8 mouse cellular contexts compared by ENCODE assay signal in genomic region chr12:112671891-112672290, GRCm38 (mm10). TPM values are rescaled to one million over a fixed set of nuclear protein-coding genes. Genes with fewer than 3 reads are reported as not detected.
A peak's percentile ranks its signal among the peaks of the same experiment; 100 is the strongest.
DNase-seq lines count a peak whose midpoint lies in the region; ATAC-seq lines count a peak whose summit lies in the region.

No protein-coding gene starts in this region.

- peaks cover 50% of the 10 kb centered on the region for H3K4me1 ChIP-seq in forebrain, embryonic 15.5 days

- peak; percentile 75 for DNase-seq in adrenal gland, postnatal 14 days
- no peak for DNase-seq in adrenal gland, postnatal 25 days
- peak; percentile 33 for DNase-seq in A20 (ENCODE audit: low read depth, low spot score)
- DNase-seq in lung, postnatal 10 days, result peak; percentile 50
- no peak for DNase-seq in left cerebral cortex, adult 11 months (ENCODE audit: low spot score)
- DNase-seq in left cerebral cortex, adult 18-20 months (ENCODE audit: low spot score in 2 of 2), result no peak

- H3K27ac ChIP-seq in forebrain, embryonic 15.5 days (replicated peaks), result no peak overlapping the region

- no peak overlapping the region for H3K9ac ChIP-seq in forebrain, embryonic 15.5 days (replicated peaks)

- H3K36me3 ChIP-seq in forebrain, embryonic 15.5 days, result peaks cover 29% of the 10 kb centered on the region; the same call in 1 of the 2 replicates

- H3K9me3 ChIP-seq in forebrain, embryonic 15.5 days, result no peaks in the 10 kb centered on the region

- H3K4me3 ChIP-seq in forebrain, embryonic 15.5 days, result no peak overlapping the region

- H3K27me3 ChIP-seq in forebrain, embryonic 15.5 days, result no peaks in the 10 kb centered on the region

- ATAC-seq in forebrain, embryonic 15.5 days (replicated peaks), result no peak
- ATAC-seq in inflammation-experienced regulatory T-cells, adult 6 months, result no peak

- peak overlapping the region; percentile 87 for H3K4me2 ChIP-seq in forebrain, embryonic 15.5 days (replicated peaks)

- 73% methylated on average over 7 of the region's 7 CpGs for WGBS in forebrain, embryonic 15.5 days

RNA-seq across cellular contexts. Expression of gene Akt1, which starts 2.8 kb away (rescaled TPM):
- total RNA-seq in adrenal gland, postnatal 14 days (2021), result 245 and 247 TPM in 2 replicates
- total RNA-seq in adrenal gland, postnatal 25 days (2021), result 395 and 413 TPM in 2 replicates
- polyA plus RNA-seq in forebrain, embryonic 15.5 days (2015; fragmentation: Nextera tagmentation; extraction: Ambion mirVana), result 79.1 and 147 TPM in 2 replicates
- polyA plus RNA-seq in inflammation-experienced regulatory T-cells, adult 6 months (2017; shearing (Covaris generic)), result 10 to 100 TPM; 20.2 to 26.3 (median 21.0) TPM
- total RNA-seq in left cerebral cortex, adult 18-20 months (2021), result 100 to 1,000 TPM; 161 to 169 TPM

RNA-seq across cellular contexts. Expression of gene Zbtb42, which starts 6.7 kb away (rescaled TPM):
- total RNA-seq in adrenal gland, postnatal 14 days (2021), result 2.8 and 4.6 TPM in 2 replicates
- 7.9 and 12.8 TPM in 2 replicates for total RNA-seq in adrenal gland, postnatal 25 days (2021)
- polyA plus RNA-seq in forebrain, embryonic 15.5 days (2015; fragmentation: Nextera tagmentation; extraction: Ambion mirVana), result 0.98 TPM in 2 replicates
- 1 to 10 TPM; 3.7 to 4.3 (median 3.8) TPM for polyA plus RNA-seq in inflammation-experienced regulatory T-cells, adult 6 months (2017; shearing (Covaris generic))
- total RNA-seq in left cerebral cortex, adult 18-20 months (2021), result 1 to 10 TPM; 1.1 to 1.5 TPM

RNA-seq across cellular contexts. Expression of gene Siva1, which starts 27.4 kb away (rescaled TPM):
- 48.4 and 54.1 TPM in 2 replicates for total RNA-seq in adrenal gland, postnatal 14 days (2021)
- total RNA-seq in adrenal gland, postnatal 25 days (2021), result 34.8 and 46.0 TPM in 2 replicates
- polyA plus RNA-seq in forebrain, embryonic 15.5 days (2015; fragmentation: Nextera tagmentation; extraction: Ambion mirVana), result 77.2 and 91.2 TPM in 2 replicates
- polyA plus RNA-seq in inflammation-experienced regulatory T-cells, adult 6 months (2017; shearing (Covaris generic)), result 10 to 100 TPM; 34.6 to 68.7 (median 39.4) TPM
- 10 to 100 TPM; 21.6 to 22.0 TPM for total RNA-seq in left cerebral cortex, adult 18-20 months (2021)

RNA-seq across cellular contexts. Expression of gene Cep170b, which starts 48.4 kb away (rescaled TPM):
- 29.1 and 33.0 TPM in 2 replicates for total RNA-seq in adrenal gland, postnatal 14 days (2021)
- 42.4 and 58.1 TPM in 2 replicates for total RNA-seq in adrenal gland, postnatal 25 days (2021)
- polyA plus RNA-seq in forebrain, embryonic 15.5 days (2015; fragmentation: Nextera tagmentation; extraction: Ambion mirVana), result 24.0 and 27.0 TPM in 2 replicates
- 1 to 10 TPM; 2.4 to 5.1 (median 4.1) TPM for polyA plus RNA-seq in inflammation-experienced regulatory T-cells, adult 6 months (2017; shearing (Covaris generic))
- total RNA-seq in left cerebral cortex, adult 18-20 months (2021), result 100 to 1,000 TPM; 267 to 284 TPM

RNA-seq across cellular contexts. Expression of gene Adssl1, which starts 52.0 kb away (rescaled TPM):
- 34.1 and 37.6 TPM in 2 replicates for total RNA-seq in adrenal gland, postnatal 14 days (2021)
- total RNA-seq in adrenal gland, postnatal 25 days (2021), result 17.8 and 21.0 TPM in 2 replicates
- polyA plus RNA-seq in forebrain, embryonic 15.5 days (2015; fragmentation: Nextera tagmentation; extraction: Ambion mirVana), result 2.0 and 2.2 TPM in 2 replicates
- polyA plus RNA-seq in inflammation-experienced regulatory T-cells, adult 6 months (2017; shearing (Covaris generic)), result 1 to 10 TPM in 2 of 3 experiments, under 1 TPM in 1; 0.99 to 1.9 (median 1.6) TPM
- total RNA-seq in left cerebral cortex, adult 18-20 months (2021), result 10 to 100 TPM; 16.4 to 19.7 TPM

Comparison
In these comparisons a context has a peak if more than half of its experiments do, and no peak if none do; other contexts are left out.
1. DNase-seq: peak in adrenal gland, postnatal 14 days (single experiment), A20 (single experiment) and lung, postnatal 10 days (single experiment); none in adrenal gland, postnatal 25 days (single experiment), left cerebral cortex, adult 11 months (single experiment) and left cerebral cortex, adult 18-20 months (0 of 2).